ENCODE assay signal across 9 mouse cellular contexts in genomic region chr9:32320167-32320566, GRCm38 (mm10). TPM values are rescaled to one million over a fixed set of nuclear protein-coding genes. Genes with fewer than 3 reads are reported as not detected.
DNase-seq lines count a peak whose midpoint lies in the region; ATAC-seq and TF ChIP-seq lines count a peak whose summit lies in the region.
"Had no signal": no experiment of that assay in that cellular context is flagged by ENCODE, and none has a peak within 500 bp of the region (broad histone marks: within the 10 kb centered on the region; RNA-seq: fewer than 3 reads in every experiment).

No protein-coding gene starts in this region.

- no peak overlapping the region for H3K4me3 ChIP-seq in cerebellum, adult 2 months (replicated peaks; ENCODE audit: insufficient read depth, low read depth, low read length)
- H3K4me3 ChIP-seq in liver, postnatal 0 days (ENCODE audit: low read depth, low read length): no peak overlapping the region
- H3K4me3 ChIP-seq: limb, embryonic 15.5 days had no signal

- TF ChIP-seq EP300 in liver, postnatal 0 days (IDR thresholded peaks at IDR 0.05; ENCODE audit: low read depth): no peak

- no peaks in the 10 kb centered on the region for H3K9me3 ChIP-seq in liver, postnatal 0 days (ENCODE audit: low read length)
- H3K9me3 ChIP-seq: limb, embryonic 15.5 days had no signal

- ATAC-seq in liver, postnatal 0 days: 0 out of 2 replicates have a peak, but pooled peaks have one; percentile 19
- no peak for ATAC-seq in erythroblast, adult 5-6 weeks (replicated peaks; ENCODE audit: low FRiP score, poor library complexity, severe bottlenecking)

- H3K4me1 ChIP-seq in cerebellum, adult 2 months (ENCODE audit: control insufficient read depth, insufficient read depth, low read length): no peaks in the 10 kb centered on the region
- H3K4me1 ChIP-seq in liver, postnatal 0 days (ENCODE audit: insufficient read depth): no peaks in the 10 kb centered on the region
- H3K4me1 ChIP-seq: limb, embryonic 15.5 days had no signal

- H3K36me3 ChIP-seq in liver, postnatal 0 days (replicated peaks; ENCODE audit: insufficient read depth, low read length): no peaks in the 10 kb centered on the region
- H3K36me3 ChIP-seq: limb, embryonic 15.5 days had no signal

- no peak overlapping the region for H3K4me2 ChIP-seq in liver, postnatal 0 days (ENCODE audit: low read depth, low read length)
- H3K4me2 ChIP-seq: limb, embryonic 15.5 days had no signal

- no peak for TF ChIP-seq POLR2A in cerebellum, adult 2 months (IDR thresholded peaks at IDR 0.05; ENCODE audit: borderline replicate concordance, insufficient read depth, low read length)

- 32% methylated on average over 3 of the region's 3 CpGs for WGBS in cerebellum, adult 2 months
- 54% methylated on average over 3 of the region's 3 CpGs for WGBS in liver, postnatal 0 days (ENCODE audit: insufficient replicate concordance)

- H3K27ac ChIP-seq in cerebellum, adult 2 months (ENCODE audit: insufficient read depth, low read length): no peak overlapping the region
- H3K27ac ChIP-seq in liver, postnatal 0 days (ENCODE audit: low read depth): no peak overlapping the region
- H3K27ac ChIP-seq: limb, embryonic 15.5 days had no signal

- H3K27me3 ChIP-seq in cerebellum, adult 2 months (ENCODE audit: control insufficient read depth, insufficient read depth, low read length): no peaks in the 10 kb centered on the region
- no peaks in the 10 kb centered on the region for H3K27me3 ChIP-seq in liver, postnatal 0 days (ENCODE audit: insufficient read depth, low read length)
- H3K27me3 ChIP-seq: limb, embryonic 15.5 days had no signal

- no peak overlapping the region for H3K9ac ChIP-seq in liver, postnatal 0 days (replicated peaks)
- H3K9ac ChIP-seq: limb, embryonic 15.5 days had no signal

- DNase-seq in cerebellum, adult 2 months: peak; percentile 37 to 48
- DNase-seq in cerebellum, postnatal 4 days (ENCODE audit: low spot score in 2 of 2): no peak
- DNase-seq in cerebellum, postnatal 10 days: peak; percentile 49 to 68
- peak; percentile 72 for DNase-seq in heart, postnatal 4 days
- no peak for DNase-seq in liver, postnatal 0 days
- DNase-seq in thymus, postnatal 14 days: no peak
- no peak for DNase-seq in layer of hippocampus, postnatal 10 days (ENCODE audit: low spot score in 2 of 2)

- no peak for TF ChIP-seq CTCF in cerebellum, adult 2 months (IDR thresholded peaks at IDR 0.05; ENCODE audit: borderline replicate concordance, insufficient read depth, low read depth, low read length)
- peak; percentile 24; the same call in 1 of the 2 replicates for TF ChIP-seq CTCF in liver, postnatal 0 days (IDR thresholded peaks at IDR 0.05; ENCODE audit: low read depth)

RNA-seq across cellular contexts. Expression of gene Kcnj5, which starts 24.0 kb away (rescaled TPM):
- 0.21 and 0.23 TPM in 2 replicates for polyA plus RNA-seq in cerebellum, adult 2 months (2012; rRNA removed)
- 10 to 100 TPM; 41.6 to 43.6 TPM for total RNA-seq in heart, postnatal 4 days (2021)
- polyA plus RNA-seq in liver, postnatal 0 days (2015; fragmentation: Nextera tagmentation; extraction: Ambion mirVana): 0.81 and 0.85 TPM in 2 replicates
- total RNA-seq in erythroblast, adult 5-6 weeks (2015; ENCODE audit: low replicate concordance): 0.19 TPM in 1 of 2 replicates, not detected in the other
- total RNA-seq in erythroblast, adult 5-6 weeks (2017; ENCODE audit: low replicate concordance): 0.43 and 1.5 TPM in 2 replicates
- 1 to 10 TPM; 1.0 to 1.3 TPM for total RNA-seq in layer of hippocampus, postnatal 10 days (2021)

RNA-seq across cellular contexts. Expression of gene Kcnj1, which starts 52.1 kb away (rescaled TPM):
- polyA plus RNA-seq in cerebellum, adult 2 months (2012; rRNA removed): not detected in 2 replicates
- total RNA-seq in heart, postnatal 4 days (2021): not detected
- not detected in 2 replicates for polyA plus RNA-seq in liver, postnatal 0 days (2015; fragmentation: Nextera tagmentation; extraction: Ambion mirVana)
- not detected in 2 replicates for total RNA-seq in erythroblast, adult 5-6 weeks (2015; ENCODE audit: low replicate concordance)
- total RNA-seq in erythroblast, adult 5-6 weeks (2017; ENCODE audit: low replicate concordance): not detected in 2 replicates
- not detected for total RNA-seq in layer of hippocampus, postnatal 10 days (2021)
- polyA plus RNA-seq: limb, embryonic 15.5 days had no signal

Comparison
In these comparisons a context has a peak if more than half of its experiments do, and no peak if none do; other contexts are left out.
1. DNase-seq: peak in cerebellum, adult 2 months (2 of 2), cerebellum, postnatal 10 days (2 of 2) and heart, postnatal 4 days (single experiment); none in cerebellum, postnatal 4 days (0 of 2), liver, postnatal 0 days (single experiment), thymus, postnatal 14 days (single experiment) and layer of hippocampus, postnatal 10 days (0 of 2).
2. RNA of gene Kcnj5, which starts 24.0 kb away (total RNA-seq): 41.6 to 43.6 TPM in heart, postnatal 4 days; 1.0 to 1.3 TPM in layer of hippocampus, postnatal 10 days and 0.19 to 1.5 TPM in erythroblast, adult 5-6 weeks; every median in the first group is over 10 times any median in the second.